Mouse (Mus musculus): ENCODE measurements around the gene Rin2.

GRCm38 (mm10) chr2:145812818-145813217 is 137.8 kb downstream of the Rin2 start:
- TF ChIP-seq CTCF (IDR thresholded peaks at IDR 0.05; ENCODE audit: low read depth, low read length), result no peak
- no peak for TF ChIP-seq POLR2A (IDR thresholded peaks at IDR 0.05; ENCODE audit: extremely low read depth, insufficient read depth, low read length)

All from liver, adult 2 months (tissue).